Mouse (Mus musculus): Measurements from ENCODE around the gene Micall2. TPM values are rescaled to one million over a fixed set of nuclear protein-coding genes. Genes with fewer than 3 reads are reported as not detected.
"Not testable (repeated sequence)": the region's sequence is repeated elsewhere in the genome, so short reads cannot be mapped to it uniquely, and the experiment has no call there.

Micall2 gene
- total and polyA plus RNA-seq, 3 experiments = 8.5 to 26.3 (median 21.7) TPM

GRCm38 (mm10) chr5:139745771-139746170 is 9.6 kb upstream of the Micall2 start:
- peak; percentile 68 for DNase-seq (ENCODE audit: low spot score)
- peaks cover 14% of the 10 kb centered on the region for H3K36me3 ChIP-seq (replicated peaks)
- TF ChIP-seq CTCF (IDR thresholded peaks at IDR 0.05; ENCODE audit: low read depth, low read length) (peak; percentile 82), TAL1 (conservative IDR thresholded peaks at IDR 0.05; ENCODE audit: low read depth, low read length) (no peak), POLR2AphosphoS5 (IDR thresholded peaks at IDR 0.05; ENCODE audit: insufficient replicate concordance, low read depth, low read length) (no peak), GATA1 (IDR thresholded peaks at IDR 0.05; ENCODE audit: borderline replicate concordance, low read length) (no peak), GATA2 (IDR thresholded peaks at IDR 0.05; ENCODE audit: borderline replicate concordance, low read depth, low read length) (no peak)

GRCm38 (mm10) chr5:139742640-139743039 is 6.5 kb upstream of the Micall2 start:
- H3K36me3 ChIP-seq (replicated peaks); H3K9me3 ChIP-seq (replicated peaks); H3K4me3 ChIP-seq (ENCODE audit: low read depth, low read length); DNase-seq (ENCODE audit: low spot score); ATAC-seq (ENCODE audit: extremely low read depth, insufficient number of reproducible peaks, low FRiP score, poor library complexity, severe bottlenecking): not testable (repeated sequence)
- Histone ChIP-seq H3K4me1 (ENCODE audit: insufficient read depth, low read depth, low read length) (peaks cover 56% of the 10 kb centered on the region), H3K27me3 (ENCODE audit: insufficient read depth, low read length) (peaks cover 14% of the 10 kb centered on the region)

More at GRCm38 (mm10) chr5:139745771-139746170, 9.6 kb upstream of the Micall2 start:
- ATAC-seq (ENCODE audit: extremely low read depth, insufficient number of reproducible peaks, low FRiP score, poor library complexity, severe bottlenecking) = peak; percentile 52; the same call in 1 of the 2 replicates
- peaks cover 31% of the 10 kb centered on the region for H3K4me1 ChIP-seq (ENCODE audit: insufficient read depth, low read depth, low read length)
- peaks cover 25% of the 10 kb centered on the region for H3K27me3 ChIP-seq (ENCODE audit: insufficient read depth, low read length)
- no peaks in the 10 kb centered on the region for H3K9me3 ChIP-seq (replicated peaks)
- H3K4me3 ChIP-seq (ENCODE audit: low read depth, low read length) = no peak overlapping the region

GRCm38 (mm10) chr5:139738592-139739315 is 2.6 kb upstream of the Micall2 start:
- ATAC-seq (ENCODE audit: extremely low read depth, insufficient number of reproducible peaks, low FRiP score, poor library complexity, severe bottlenecking) (peak; percentile 68), DNase-seq (ENCODE audit: low spot score) (peak; percentile 94)
- TF ChIP-seq TAL1 (conservative IDR thresholded peaks at IDR 0.05; ENCODE audit: low read depth, low read length) (peak; percentile 99), CTCF (IDR thresholded peaks at IDR 0.05; ENCODE audit: low read depth, low read length) (no peak), POLR2AphosphoS5 (IDR thresholded peaks at IDR 0.05; ENCODE audit: insufficient replicate concordance, low read depth, low read length) (no peak)
- peaks cover 77% of the 10 kb centered on the region for H3K4me1 ChIP-seq (ENCODE audit: insufficient read depth, low read depth, low read length)
- H3K9me3 ChIP-seq (replicated peaks) = no peaks in the 10 kb centered on the region
- peak overlapping the region; percentile 62; the same call in 1 of the 2 replicates for H3K4me3 ChIP-seq (ENCODE audit: low read depth, low read length)
- peaks cover 4% of the 10 kb centered on the region; the same call in 1 of the 2 replicates for H3K27me3 ChIP-seq (ENCODE audit: insufficient read depth, low read length)
- no peaks in the 10 kb centered on the region for H3K36me3 ChIP-seq (replicated peaks)

GRCm38 (mm10) chr5:139737841-139738591 is 1.9 kb upstream of the Micall2 start:
- DNase-seq (ENCODE audit: low spot score) (no peak), ATAC-seq (ENCODE audit: extremely low read depth, insufficient number of reproducible peaks, low FRiP score, poor library complexity, severe bottlenecking) (peak; percentile 7)
- Histone ChIP-seq H3K4me3 (ENCODE audit: low read depth, low read length) (peak overlapping the region; percentile 62; the same call in 1 of the 2 replicates), H3K4me1 (ENCODE audit: insufficient read depth, low read depth, low read length) (peaks cover 85% of the 10 kb centered on the region), H3K9me3 (replicated peaks) (no peaks in the 10 kb centered on the region), H3K36me3 (replicated peaks) (no peaks in the 10 kb centered on the region), H3K27me3 (ENCODE audit: insufficient read depth, low read length) (peaks cover 4% of the 10 kb centered on the region; the same call in 1 of the 2 replicates)
- TF ChIP-seq GATA1 (IDR thresholded peaks at IDR 0.05; ENCODE audit: borderline replicate concordance, low read length) = no peak
- TF ChIP-seq TAL1 (conservative IDR thresholded peaks at IDR 0.05; ENCODE audit: low read depth, low read length) = no peak
- no peak for TF ChIP-seq GATA2 (IDR thresholded peaks at IDR 0.05; ENCODE audit: borderline replicate concordance, low read depth, low read length)
- no peak for TF ChIP-seq POLR2AphosphoS5 (IDR thresholded peaks at IDR 0.05; ENCODE audit: insufficient replicate concordance, low read depth, low read length)

GRCm38 (mm10) chr5:139736504-139736940 is 386 bp upstream of the Micall2 start:
- DNase-seq (ENCODE audit: low spot score) (no peak), ATAC-seq (ENCODE audit: extremely low read depth, insufficient number of reproducible peaks, low FRiP score, poor library complexity, severe bottlenecking) (no peak)
- Histone ChIP-seq H3K4me1 (ENCODE audit: insufficient read depth, low read depth, low read length) (peaks cover 91% of the 10 kb centered on the region), H3K4me3 (ENCODE audit: low read depth, low read length) (peak overlapping the region; percentile 77; the same call in 1 of the 2 replicates), H3K27me3 (ENCODE audit: insufficient read depth, low read length) (no peaks in the 10 kb centered on the region), H3K36me3 (replicated peaks) (peaks cover 11% of the 10 kb centered on the region), H3K9me3 (replicated peaks) (no peaks in the 10 kb centered on the region)
- TF ChIP-seq CTCF (IDR thresholded peaks at IDR 0.05; ENCODE audit: low read depth, low read length) (no peak), GATA2 (IDR thresholded peaks at IDR 0.05; ENCODE audit: borderline replicate concordance, low read depth, low read length) (no peak), TAL1 (conservative IDR thresholded peaks at IDR 0.05; ENCODE audit: low read depth, low read length) (no peak), GATA1 (IDR thresholded peaks at IDR 0.05; ENCODE audit: borderline replicate concordance, low read length) (no peak), POLR2AphosphoS5 (IDR thresholded peaks at IDR 0.05; ENCODE audit: insufficient replicate concordance, low read depth, low read length) (no peak)

GRCm38 (mm10) chr5:139734746-139735145 is 1.4 kb downstream of the Micall2 start:
- ATAC-seq (ENCODE audit: extremely low read depth, insufficient number of reproducible peaks, low FRiP score, poor library complexity, severe bottlenecking) = no peak
- H3K4me3 ChIP-seq (ENCODE audit: low read depth, low read length) = peak overlapping the region; percentile 77
- H3K9me3 ChIP-seq (replicated peaks) = no peaks in the 10 kb centered on the region
- TF ChIP-seq CTCF (IDR thresholded peaks at IDR 0.05; ENCODE audit: low read depth, low read length) = no peak
- no peak for TF ChIP-seq GATA1 (IDR thresholded peaks at IDR 0.05; ENCODE audit: borderline replicate concordance, low read length)
- no peak for TF ChIP-seq GATA2 (IDR thresholded peaks at IDR 0.05; ENCODE audit: borderline replicate concordance, low read depth, low read length)
- no peak for TF ChIP-seq POLR2AphosphoS5 (IDR thresholded peaks at IDR 0.05; ENCODE audit: insufficient replicate concordance, low read depth, low read length)
- no peak for TF ChIP-seq TAL1 (conservative IDR thresholded peaks at IDR 0.05; ENCODE audit: low read depth, low read length)
- no peaks in the 10 kb centered on the region for H3K27me3 ChIP-seq (ENCODE audit: insufficient read depth, low read length)
- peaks cover 96% of the 10 kb centered on the region for H3K4me1 ChIP-seq (ENCODE audit: insufficient read depth, low read depth, low read length)
- DNase-seq (ENCODE audit: low spot score) = peak; percentile 43
- peaks cover 28% of the 10 kb centered on the region for H3K36me3 ChIP-seq (replicated peaks)

All from G1E (cell line).